Mouse (Mus musculus) heart, adult 2 months (tissue): ENCODE measurements around the gene Spred2.

Experiments
- CTCF ChIP-seq: fragments of 200-600 bp; IDR thresholded peaks from 2 replicates; pipeline ENCODE4 v1.8.1; 2022; ENCODE audit warnings: antibody characterized with exemption, mild to moderate bottlenecking, moderate library complexity
- EP300 ChIP-seq: fragments of 200-500 bp; IDR thresholded peaks from 2 replicates; pipeline ENCODE4 v1.6.1; 2011; ENCODE audit warnings: low read depth, low read length, control low read depth; ENCODE audit not compliant: insufficient read depth
- POLR2A ChIP-seq: fragments of 200-500 bp; IDR thresholded peaks from 2 replicates; pipeline ENCODE4 v1.6.1; 2011; ENCODE audit warnings: mild to moderate bottlenecking, low read depth, low read length, control low read depth; ENCODE audit not compliant: insufficient read depth

- TF ChIP-seq CTCF = no peak
- no peak for TF ChIP-seq POLR2A
- TF ChIP-seq EP300 = no peak
Observed at GRCm38 (mm10) chr11:19991303-19991976, 67.3 kb downstream of the Spred2 start.
